Mouse (Mus musculus): ENCODE results near the gene Macrod2.

Macrod2 gene

GRCm38 (mm10) chr2:141212291-141212690, 817.2 kb downstream of the Macrod2 start:
- CTCF ChIA-PET = no interaction called here

- CTCF ChIA-PET = no interaction called here
Measured at GRCm38 (mm10) chr2:141217490-141217889, 822.4 kb downstream of the Macrod2 start.

GRCm38 (mm10) chr2:141217925-141218324, 822.8 kb downstream of the Macrod2 start:
- CTCF ChIA-PET = no interaction called here

GRCm38 (mm10) chr2:141228809-141229208, 833.7 kb downstream of the Macrod2 start:
- CTCF ChIA-PET = no interaction called here

GRCm38 (mm10) chr2:141229820-141230219, 834.7 kb downstream of the Macrod2 start:
- CTCF ChIA-PET = no interaction called here

GRCm38 (mm10) chr2:141231011-141231668, 836.0 kb downstream of the Macrod2 start:
- CTCF ChIA-PET = no interaction called here

GRCm38 (mm10) chr2:141234306-141234705, 839.2 kb downstream of the Macrod2 start:
- CTCF ChIA-PET = no interaction called here

- CTCF ChIA-PET = no interaction called here
Measured at GRCm38 (mm10) chr2:141234724-141235453, 839.8 kb downstream of the Macrod2 start.

GRCm38 (mm10) chr2:141247680-141248079, 852.6 kb downstream of the Macrod2 start:
- CTCF ChIA-PET = no interaction called here

- CTCF ChIA-PET = no interaction called here
Measured at GRCm38 (mm10) chr2:141264582-141264981, 869.5 kb downstream of the Macrod2 start.

- CTCF ChIA-PET = no interaction called here
Measured at GRCm38 (mm10) chr2:141266591-141266990, 871.5 kb downstream of the Macrod2 start.

- CTCF ChIA-PET = no interaction called here
Measured at GRCm38 (mm10) chr2:141271541-141271940, 876.4 kb downstream of the Macrod2 start.

- CTCF ChIA-PET = no interaction called here
Measured at GRCm38 (mm10) chr2:141272966-141273365, 877.9 kb downstream of the Macrod2 start.

- CTCF ChIA-PET = no interaction called here
Measured at GRCm38 (mm10) chr2:141274262-141274661, 879.2 kb downstream of the Macrod2 start.

- CTCF ChIA-PET = no interaction called here
Measured at GRCm38 (mm10) chr2:141279130-141279698, 884.1 kb downstream of the Macrod2 start.

GRCm38 (mm10) chr2:141280817-141281216, 885.7 kb downstream of the Macrod2 start:
- CTCF ChIA-PET = no interaction called here

- CTCF ChIA-PET = no interaction called here
Measured at GRCm38 (mm10) chr2:141286110-141286747, 891.1 kb downstream of the Macrod2 start.

GRCm38 (mm10) chr2:141288494-141288893, 893.4 kb downstream of the Macrod2 start:
- CTCF ChIA-PET = interaction anchor here (0.9 kb wide), 1 partner anchor 9 kb away, joined by 7 read pairs; no protein-coding TSS in a partner anchor

- CTCF ChIA-PET = no interaction called here
Measured at GRCm38 (mm10) chr2:141289059-141289713, 894.1 kb downstream of the Macrod2 start.

GRCm38 (mm10) chr2:141292847-141293246, 897.7 kb downstream of the Macrod2 start:
- CTCF ChIA-PET = no interaction called here

- CTCF ChIA-PET = no interaction called here
Measured at GRCm38 (mm10) chr2:141299168-141299567, 904.1 kb downstream of the Macrod2 start.

- CTCF ChIA-PET = no interaction called here
Measured at GRCm38 (mm10) chr2:141301030-141301429, 905.9 kb downstream of the Macrod2 start.

All from spleen, embryonic (tissue).